Mouse (Mus musculus) R1 (cell line): ENCODE measurements around the gene Olfr1090.

Experiments used
- DNase-seq: peaks from one replicate; pipeline ENCODE4 v3.0.0-alpha.2; 2018; ENCODE audit warnings: low read depth, low spot score

Gene Olfr1090

DNA sequence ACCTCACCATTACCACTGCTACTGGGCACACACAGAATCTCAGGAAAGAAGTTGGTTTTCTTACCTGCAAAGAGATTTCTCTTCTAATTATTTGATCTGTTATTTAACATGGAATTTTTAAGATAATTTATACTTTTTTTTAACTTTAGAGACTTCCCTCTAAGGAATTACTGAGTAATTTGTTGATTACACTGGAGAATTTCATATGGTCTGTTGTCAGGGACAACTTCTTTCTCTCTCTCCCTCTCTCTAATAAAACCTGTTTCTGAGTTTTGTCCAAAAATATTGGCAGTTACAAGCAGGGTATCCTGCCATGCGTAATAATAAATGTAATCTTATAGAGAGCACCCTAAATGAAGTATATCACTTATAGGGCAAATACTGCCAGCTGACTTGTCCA lies at the start of gene Olfr1090:
Gene Olfr1090, minus strand, starts transcription at position 101 of the 400 bp plus-strand sequence.
- DNase-seq, result no peak

GRCm38 (mm10) chr2:86782179-86782578 lies 23.4 kb upstream of the Olfr1090 start, which contains the start of gene Olfr1093:
TSS of gene Olfr1093 (plus strand) at chr2:86782479.
- DNase-seq, result no peak

- no peak for DNase-seq
Observed at GRCm38 (mm10) chr2:86761050-86761449, 2.3 kb upstream of the Olfr1090 start.

DNA sequence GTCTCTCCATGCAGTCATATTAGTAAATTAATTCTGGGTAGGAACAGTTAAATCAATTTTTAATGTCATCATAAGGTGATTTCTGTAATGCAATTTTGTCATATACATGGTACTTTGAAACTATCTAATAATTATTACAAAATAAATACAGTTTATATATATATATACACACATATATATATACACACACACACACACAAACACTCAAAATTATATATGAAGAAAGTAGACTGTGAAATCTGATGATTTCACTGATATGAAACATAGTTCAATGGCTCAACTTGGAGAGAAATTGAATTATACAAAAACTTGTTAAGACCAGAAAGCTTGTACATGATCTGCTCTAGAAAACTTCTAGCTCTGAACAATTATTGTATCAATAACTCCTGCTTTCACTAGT lies 25.2 kb downstream of the Olfr1090 start, which contains the start of gene Olfr1089:
Gene Olfr1089, minus strand, starts transcription at position 101 of the 400 bp plus-strand sequence.
- DNase-seq, result no peak
